Mouse (Mus musculus) embryonic facial prominence, embryonic 10.5 days (tissue): ENCODE measurements at regions not wholly inside any gene's neighbourhood (a gene's known extent, or its start where the extent isn't known, plus 50 kb on each side); places are given as distances from the start of the nearest gene placed in this dataset.

Experiments used
- DNase-seq: peaks from one replicate; pipeline ENCODE4 v3.0.0-alpha.2; 2017; ENCODE audit warnings: low spot score
- H3K27ac ChIP-seq: fragments of 300-500 bp; sonication (generic); replicated peaks from 2 replicates; pipeline ENCODE4 v1.5.1; 2016; ENCODE audit warnings: mild to moderate bottlenecking
- H3K27me3 ChIP-seq: fragments of 300-500 bp; sonication (generic); replicated peaks from 2 replicates; pipeline ENCODE4 v1.6.1; 2016; ENCODE audit warnings: low read depth, mild to moderate bottlenecking; ENCODE audit not compliant: poor library complexity, severe bottlenecking
- H3K36me3 ChIP-seq: fragments of 300-500 bp; sonication (generic); replicated peaks from 2 replicates; pipeline ENCODE4 v1.6.1; 2016; ENCODE audit warnings: mild to moderate bottlenecking, moderate library complexity
- H3K4me1 ChIP-seq: fragments of 300-500 bp; sonication (generic); 2 replicates; pipeline ENCODE4 v1.6.1; 2016
- H3K4me3 ChIP-seq: fragments of 300-500 bp; sonication (generic); 2 replicates; pipeline ENCODE4 v1.5.1; 2016; ENCODE audit warnings: mild to moderate bottlenecking, moderate library complexity
- H3K9me3 ChIP-seq: fragments of 300-500 bp; sonication (generic); 2 replicates; pipeline ENCODE4 v1.6.1; 2016; ENCODE audit warnings: mild to moderate bottlenecking
- WGBS: fragments of 180-500 bp; shearing (Covaris S2); methylation state at CpG from one replicate; pipeline ENCODE4 v1.1.7; 2016; 5-methylcytosine and 5-hydroxymethylcytosine counted together

GRCm38 (mm10) chr8:126655565-126655964, 61.8 kb upstream of the Irf2bp2 start:
- no peaks in the 10 kb centered on the region for H3K27me3 ChIP-seq
- WGBS, result 74% methylated on average over 2 of the region's 2 CpGs
- H3K9me3 ChIP-seq, result no peaks in the 10 kb centered on the region
- H3K4me3 ChIP-seq, result no peak overlapping the region
- H3K36me3 ChIP-seq, result no peaks in the 10 kb centered on the region
- peaks cover 47% of the 10 kb centered on the region for H3K4me1 ChIP-seq
- peak overlapping the region; percentile 61; the same call in 1 of the 2 replicates for H3K27ac ChIP-seq
- DNase-seq, result no peak

- no peaks in the 10 kb centered on the region for H3K36me3 ChIP-seq
- WGBS, result 86% methylated on average over 7 of the region's 7 CpGs
- no peaks in the 10 kb centered on the region for H3K9me3 ChIP-seq
- no peaks in the 10 kb centered on the region for H3K27me3 ChIP-seq
- DNase-seq, result no peak
- no peak overlapping the region for H3K27ac ChIP-seq
- no peak overlapping the region for H3K4me3 ChIP-seq
- peaks cover 35% of the 10 kb centered on the region for H3K4me1 ChIP-seq
Observed at GRCm38 (mm10) chr8:126654353-126654752, 60.6 kb upstream of the Irf2bp2 start.

DNA sequence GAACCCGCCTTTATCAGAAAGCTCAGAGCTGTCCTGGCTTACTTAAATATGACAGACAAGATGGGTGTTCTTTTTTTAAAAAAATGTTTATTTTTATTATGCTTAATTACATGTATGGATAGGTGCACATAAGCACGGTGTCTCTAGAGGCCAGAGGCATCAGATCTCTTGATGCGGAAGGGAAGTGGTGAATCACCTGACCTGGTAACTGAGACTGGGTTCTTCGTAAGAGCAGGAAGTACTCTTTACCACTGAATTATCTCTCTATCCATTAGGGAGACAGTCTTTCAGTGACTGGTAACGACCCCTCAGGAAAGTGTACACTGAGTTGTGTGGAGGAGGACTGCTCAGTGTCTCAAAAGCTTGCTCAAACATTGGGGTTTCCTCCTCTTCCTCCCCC, 58.4 kb upstream of the Irf2bp2 start:
- no peak overlapping the region for H3K27ac ChIP-seq
- H3K36me3 ChIP-seq, result no peaks in the 10 kb centered on the region
- no peak for DNase-seq
- H3K4me3 ChIP-seq, result no peak overlapping the region
- peaks cover 36% of the 10 kb centered on the region for H3K4me1 ChIP-seq
- 84% methylated on average over 5 of the region's 5 CpGs for WGBS
- no peaks in the 10 kb centered on the region for H3K27me3 ChIP-seq
- no peaks in the 10 kb centered on the region for H3K9me3 ChIP-seq

DNA sequence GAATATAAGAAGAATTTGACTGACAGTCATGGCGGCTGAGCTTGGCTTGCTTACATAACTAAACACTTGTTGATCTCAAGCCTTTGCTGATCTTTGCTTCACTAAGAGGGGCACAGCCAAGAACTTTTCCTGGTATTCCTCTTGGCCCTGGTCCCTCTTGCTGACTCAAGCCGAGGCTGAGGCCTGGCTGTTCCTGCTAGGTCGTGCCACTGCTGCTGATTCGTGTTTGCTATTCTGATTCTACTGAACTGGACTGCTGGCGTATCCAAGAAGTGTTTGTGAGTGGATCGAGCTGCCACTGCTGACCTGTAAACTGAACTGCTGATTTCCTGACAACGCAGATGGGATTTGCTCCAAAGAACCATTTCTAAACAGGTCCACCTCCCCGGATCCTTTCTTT, 57.2 kb upstream of the Irf2bp2 start:
- Histone ChIP-seq H3K4me3 (no peak overlapping the region), H3K4me1 (peaks cover 35% of the 10 kb centered on the region), H3K9me3 (no peaks in the 10 kb centered on the region), H3K27ac (no peak overlapping the region), H3K27me3 (no peaks in the 10 kb centered on the region), H3K36me3 (no peaks in the 10 kb centered on the region)
- no peak for DNase-seq
- WGBS, result 88% methylated on average over 8 of the region's 8 CpGs

- Histone ChIP-seq H3K4me1 (peaks cover 33% of the 10 kb centered on the region), H3K27ac (no peak overlapping the region), H3K4me3 (no peak overlapping the region), H3K9me3 (no peaks in the 10 kb centered on the region), H3K27me3 (no peaks in the 10 kb centered on the region), H3K36me3 (no peaks in the 10 kb centered on the region)
- 88% methylated on average over 1 of the region's 1 CpGs for WGBS
- DNase-seq, result no peak
Observed at GRCm38 (mm10) chr8:126649305-126649704, 55.5 kb upstream of the Irf2bp2 start.

DNA sequence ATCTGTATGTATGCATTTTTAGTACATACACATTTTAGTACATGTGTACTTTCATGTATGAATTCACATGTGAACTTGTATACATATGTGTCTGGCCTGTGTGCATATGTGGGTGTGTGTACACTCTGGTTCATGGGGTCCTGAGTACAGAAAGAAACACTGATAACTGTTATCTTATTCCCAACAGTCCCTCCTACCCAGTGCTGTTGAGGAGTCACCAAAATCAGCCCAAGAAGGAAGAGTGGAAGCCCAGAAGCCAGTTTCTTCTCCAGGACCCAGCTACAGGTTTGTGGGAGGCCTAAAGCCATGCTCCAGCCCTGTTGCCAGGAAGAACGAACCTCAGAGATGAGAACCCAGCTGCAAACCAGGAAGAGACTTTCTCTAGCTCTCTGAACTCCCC, 53.6 kb upstream of the Irf2bp2 start:
- no peak for DNase-seq

GRCm38 (mm10) chr8:126646604-126647311, 53.0 kb upstream of the Irf2bp2 start:
- no peaks in the 10 kb centered on the region for H3K36me3 ChIP-seq
- no peak overlapping the region for H3K4me3 ChIP-seq
- 63% methylated on average over 8 of the region's 8 CpGs for WGBS
- H3K27me3 ChIP-seq, result no peaks in the 10 kb centered on the region
- H3K9me3 ChIP-seq, result no peaks in the 10 kb centered on the region
- DNase-seq, result no peak
- peaks cover 32% of the 10 kb centered on the region for H3K4me1 ChIP-seq
- H3K27ac ChIP-seq, result no peak overlapping the region; the same call in 1 of the 2 replicates

More for the DNA sequence above, 53.6 kb upstream of the Irf2bp2 start:
- Histone ChIP-seq H3K4me1 (peaks cover 32% of the 10 kb centered on the region), H3K27me3 (no peaks in the 10 kb centered on the region), H3K36me3 (no peaks in the 10 kb centered on the region), H3K9me3 (no peaks in the 10 kb centered on the region), H3K27ac (no peak overlapping the region), H3K4me3 (no peak overlapping the region)
- WGBS, result 59% methylated on average over 1 of the region's 1 CpGs

DNA sequence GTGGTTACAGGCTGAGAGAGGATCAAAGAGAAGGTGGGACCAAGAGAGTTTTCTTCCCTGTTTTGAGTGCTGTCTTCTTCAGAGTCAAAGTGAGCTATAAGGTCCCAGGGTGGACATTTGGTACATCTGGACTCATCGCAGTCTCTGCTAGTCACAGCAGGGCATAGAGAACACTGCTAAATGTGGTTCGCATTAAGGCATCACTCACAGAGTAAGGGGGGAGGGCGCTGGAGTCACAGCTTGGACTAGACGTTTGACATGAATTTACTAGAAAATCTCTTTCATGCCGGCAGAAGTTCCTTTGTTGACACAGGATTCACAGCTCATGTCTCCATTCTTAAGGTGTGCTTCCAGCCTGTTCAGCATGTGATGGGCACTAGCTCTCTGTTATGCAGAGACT, 50.4 kb upstream of the Irf2bp2 start:
- Histone ChIP-seq H3K27ac (0 out of 2 replicates have a peak overlapping the region, but pooled peaks have one; percentile 4), H3K4me3 (no peak overlapping the region)

More for the DNA sequence above, 50.4 kb upstream of the Irf2bp2 start:
- Histone ChIP-seq H3K4me1 (peaks cover 32% of the 10 kb centered on the region), H3K27me3 (no peaks in the 10 kb centered on the region), H3K9me3 (no peaks in the 10 kb centered on the region), H3K36me3 (no peaks in the 10 kb centered on the region)
- 41% methylated on average over 5 of the region's 5 CpGs for WGBS
- peak; percentile 68 for DNase-seq
